Mouse (Mus musculus): ENCODE data around the gene Rorc.

The Rorc gene

GRCm38 (mm10) chr3:94368631-94369030 lies 4.0 kb upstream of the Rorc start:
- Histone ChIP-seq H3K36me3 (ENCODE audit: control insufficient read depth, insufficient read depth, low read length, poor library complexity, severe bottlenecking) (no peaks in the 10 kb centered on the region), H3K27me3 (ENCODE audit: control insufficient read depth, insufficient read depth, low read length, poor library complexity, severe bottlenecking) (no peaks in the 10 kb centered on the region; the same call in 1 of the 2 replicates)
- DNase-seq (ENCODE audit: low read depth, low spot score) = no peak

- Histone ChIP-seq H3K36me3 (ENCODE audit: control insufficient read depth, insufficient read depth, low read length, poor library complexity, severe bottlenecking) (no peaks in the 10 kb centered on the region), H3K27me3 (ENCODE audit: control insufficient read depth, insufficient read depth, low read length, poor library complexity, severe bottlenecking) (no peaks in the 10 kb centered on the region; the same call in 1 of the 2 replicates)
- no peak for DNase-seq (ENCODE audit: low read depth, low spot score)
Measured at GRCm38 (mm10) chr3:94369709-94370108, 2.9 kb upstream of the Rorc start.

- no peak for DNase-seq (ENCODE audit: low read depth, low spot score)
- Histone ChIP-seq H3K27me3 (ENCODE audit: control insufficient read depth, insufficient read depth, low read length, poor library complexity, severe bottlenecking) (no peaks in the 10 kb centered on the region), H3K36me3 (ENCODE audit: control insufficient read depth, insufficient read depth, low read length, poor library complexity, severe bottlenecking) (no peaks in the 10 kb centered on the region)
Measured at GRCm38 (mm10) chr3:94371637-94372036, 957 bp upstream of the Rorc start.

GRCm38 (mm10) chr3:94372038-94372437 lies 556 bp upstream of the Rorc start:
- DNase-seq (ENCODE audit: low read depth, low spot score) = no peak
- Histone ChIP-seq H3K27me3 (ENCODE audit: control insufficient read depth, insufficient read depth, low read length, poor library complexity, severe bottlenecking) (no peaks in the 10 kb centered on the region), H3K36me3 (ENCODE audit: control insufficient read depth, insufficient read depth, low read length, poor library complexity, severe bottlenecking) (no peaks in the 10 kb centered on the region)

GRCm38 (mm10) chr3:94373090-94373489 lies 496 bp downstream of the Rorc start:
- no peaks in the 10 kb centered on the region for H3K27me3 ChIP-seq (ENCODE audit: control insufficient read depth, insufficient read depth, low read length, poor library complexity, severe bottlenecking)
- no peaks in the 10 kb centered on the region for H3K36me3 ChIP-seq (ENCODE audit: control insufficient read depth, insufficient read depth, low read length, poor library complexity, severe bottlenecking)
- DNase-seq (ENCODE audit: low read depth, low spot score) = no peak

GRCm38 (mm10) chr3:94373597-94374011 lies 1.0 kb downstream of the Rorc start:
- no peaks in the 10 kb centered on the region for H3K27me3 ChIP-seq (ENCODE audit: control insufficient read depth, insufficient read depth, low read length, poor library complexity, severe bottlenecking)
- no peaks in the 10 kb centered on the region for H3K36me3 ChIP-seq (ENCODE audit: control insufficient read depth, insufficient read depth, low read length, poor library complexity, severe bottlenecking)
- no peak for DNase-seq (ENCODE audit: low read depth, low spot score)

- no peak for DNase-seq (ENCODE audit: low read depth, low spot score)
- Histone ChIP-seq H3K27me3 (ENCODE audit: control insufficient read depth, insufficient read depth, low read length, poor library complexity, severe bottlenecking) (no peaks in the 10 kb centered on the region), H3K36me3 (ENCODE audit: control insufficient read depth, insufficient read depth, low read length, poor library complexity, severe bottlenecking) (no peaks in the 10 kb centered on the region)
Measured at GRCm38 (mm10) chr3:94374636-94375035, 2.0 kb downstream of the Rorc start.

- no peak for DNase-seq (ENCODE audit: low read depth, low spot score)
- no peaks in the 10 kb centered on the region for H3K27me3 ChIP-seq (ENCODE audit: control insufficient read depth, insufficient read depth, low read length, poor library complexity, severe bottlenecking)
- H3K36me3 ChIP-seq (ENCODE audit: control insufficient read depth, insufficient read depth, low read length, poor library complexity, severe bottlenecking) = no peaks in the 10 kb centered on the region
Measured at GRCm38 (mm10) chr3:94375146-94375545, 2.6 kb downstream of the Rorc start.

GRCm38 (mm10) chr3:94375861-94376260 lies 3.3 kb downstream of the Rorc start:
- Histone ChIP-seq H3K36me3 (ENCODE audit: control insufficient read depth, insufficient read depth, low read length, poor library complexity, severe bottlenecking) (no peaks in the 10 kb centered on the region), H3K27me3 (ENCODE audit: control insufficient read depth, insufficient read depth, low read length, poor library complexity, severe bottlenecking) (no peaks in the 10 kb centered on the region)
- no peak for DNase-seq (ENCODE audit: low read depth, low spot score)

- Histone ChIP-seq H3K27me3 (ENCODE audit: control insufficient read depth, insufficient read depth, low read length, poor library complexity, severe bottlenecking) (no peaks in the 10 kb centered on the region), H3K36me3 (ENCODE audit: control insufficient read depth, insufficient read depth, low read length, poor library complexity, severe bottlenecking) (no peaks in the 10 kb centered on the region)
- DNase-seq (ENCODE audit: low read depth, low spot score) = no peak
Measured at GRCm38 (mm10) chr3:94377028-94377923, 4.7 kb downstream of the Rorc start.

GRCm38 (mm10) chr3:94379831-94380510 lies 7.4 kb downstream of the Rorc start:
- no peaks in the 10 kb centered on the region for H3K36me3 ChIP-seq (ENCODE audit: control insufficient read depth, insufficient read depth, low read length, poor library complexity, severe bottlenecking)
- H3K27me3 ChIP-seq (ENCODE audit: control insufficient read depth, insufficient read depth, low read length, poor library complexity, severe bottlenecking) = no peaks in the 10 kb centered on the region
- DNase-seq (ENCODE audit: low read depth, low spot score) = no peak

GRCm38 (mm10) chr3:94382308-94382707 lies 9.7 kb downstream of the Rorc start:
- Histone ChIP-seq H3K36me3 (ENCODE audit: control insufficient read depth, insufficient read depth, low read length, poor library complexity, severe bottlenecking) (no peaks in the 10 kb centered on the region), H3K27me3 (ENCODE audit: control insufficient read depth, insufficient read depth, low read length, poor library complexity, severe bottlenecking) (no peaks in the 10 kb centered on the region)
- DNase-seq (ENCODE audit: low read depth, low spot score) = no peak

- H3K27me3 ChIP-seq (ENCODE audit: control insufficient read depth, insufficient read depth, low read length, poor library complexity, severe bottlenecking) = no peaks in the 10 kb centered on the region
- no peak for DNase-seq (ENCODE audit: low read depth, low spot score)
- no peaks in the 10 kb centered on the region for H3K36me3 ChIP-seq (ENCODE audit: control insufficient read depth, insufficient read depth, low read length, poor library complexity, severe bottlenecking)
Measured at GRCm38 (mm10) chr3:94383476-94383875, 10.9 kb downstream of the Rorc start.

- no peak for DNase-seq (ENCODE audit: low read depth, low spot score)
- H3K27me3 ChIP-seq (ENCODE audit: control insufficient read depth, insufficient read depth, low read length, poor library complexity, severe bottlenecking) = no peaks in the 10 kb centered on the region
- H3K36me3 ChIP-seq (ENCODE audit: control insufficient read depth, insufficient read depth, low read length, poor library complexity, severe bottlenecking) = no peaks in the 10 kb centered on the region
Measured at GRCm38 (mm10) chr3:94386671-94387070, 14.1 kb downstream of the Rorc start.

- H3K36me3 ChIP-seq (ENCODE audit: control insufficient read depth, insufficient read depth, low read length, poor library complexity, severe bottlenecking) = no peaks in the 10 kb centered on the region
- DNase-seq (ENCODE audit: low read depth, low spot score) = no peak
- no peaks in the 10 kb centered on the region for H3K27me3 ChIP-seq (ENCODE audit: control insufficient read depth, insufficient read depth, low read length, poor library complexity, severe bottlenecking)
Measured at GRCm38 (mm10) chr3:94387391-94387790, 14.8 kb downstream of the Rorc start.

All from splenic B cell, adult 2 months (primary cell).